Mouse (Mus musculus): ENCODE data around the gene Gadd45g. TPM values are rescaled to one million over a fixed set of nuclear protein-coding genes. Genes with fewer than 3 reads are reported as not detected.

Gadd45g gene
- polyA plus RNA-seq, 1 experiment from 2014 or later = 44.2 TPM

DNA sequence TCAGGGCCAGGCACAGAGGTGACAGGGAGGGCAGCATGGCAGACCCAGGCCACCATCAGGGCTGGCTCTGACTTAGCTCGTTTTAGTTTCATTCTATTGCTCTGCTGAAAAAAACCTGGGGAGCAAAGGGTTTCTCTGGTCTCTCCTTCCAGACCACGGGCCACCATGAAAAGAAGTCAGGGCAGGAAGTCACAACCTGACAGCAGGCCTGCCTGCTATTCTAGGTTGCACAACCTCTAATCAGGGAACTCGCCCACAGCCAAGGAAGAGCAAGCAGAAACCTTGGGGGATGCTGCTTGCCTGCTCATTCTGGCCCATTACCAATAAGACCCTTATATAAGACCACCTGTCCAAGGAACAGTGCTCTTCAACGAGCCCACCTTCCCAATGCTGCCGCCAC is 9.1 kb downstream of the Gadd45g start:
- 77% methylated on average over 5 of the region's 5 CpGs for whole genome bisulfite sequencing

DNA sequence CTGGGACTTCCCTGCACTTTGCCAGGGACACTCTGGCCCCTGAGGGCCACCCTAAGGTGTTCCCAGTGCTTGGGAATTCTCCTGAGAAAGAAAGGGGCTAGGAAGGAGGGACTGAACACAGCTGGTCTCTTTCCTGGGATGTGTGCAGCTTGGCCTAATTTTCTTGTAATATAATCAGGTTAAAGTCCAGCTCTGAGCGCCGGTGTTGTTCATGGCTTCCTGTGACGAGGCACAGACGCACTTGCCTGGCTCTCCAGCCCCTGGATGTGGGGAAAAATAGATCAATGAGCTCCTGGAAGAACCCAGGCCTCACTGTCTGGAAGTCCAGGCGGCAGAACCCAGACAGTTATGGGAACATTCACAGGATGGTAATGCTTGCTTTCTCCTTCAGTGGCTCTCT is 10.7 kb downstream of the Gadd45g start:
- H3K36me3 ChIP-seq (ENCODE audit: control insufficient read depth, insufficient read depth, low read length) = no peaks in the 10 kb centered on the region
- H3K27ac ChIP-seq (ENCODE audit: low read length) = no peak overlapping the region
- H3K4me2 ChIP-seq (ENCODE audit: low read length) = no peak overlapping the region
- no peak for ATAC-seq
- H3K4me1 ChIP-seq (ENCODE audit: control insufficient read depth, insufficient read depth, low read length) = peaks cover 9% of the 10 kb centered on the region
- no peaks in the 10 kb centered on the region for H3K27me3 ChIP-seq (ENCODE audit: control insufficient read depth, insufficient read depth, low read depth, low read length)
- H3K9ac ChIP-seq (ENCODE audit: low read depth, low read length) = no peak overlapping the region
- 72% methylated on average over 5 of the region's 5 CpGs for WGBS
- H3K4me3 ChIP-seq (ENCODE audit: low read depth, low read length) = no peak overlapping the region
- H3K9me3 ChIP-seq (replicated peaks; ENCODE audit: control insufficient read depth, low read length, poor library complexity, severe bottlenecking) = no peaks in the 10 kb centered on the region

More for the DNA sequence above, 9.1 kb downstream of the Gadd45g start:
- no peaks in the 10 kb centered on the region for H3K36me3 ChIP-seq (ENCODE audit: control insufficient read depth, insufficient read depth, low read length)
- H3K27ac ChIP-seq (ENCODE audit: low read length) = no peak overlapping the region
- H3K27me3 ChIP-seq (ENCODE audit: control insufficient read depth, insufficient read depth, low read depth, low read length) = no peaks in the 10 kb centered on the region
- H3K4me3 ChIP-seq (ENCODE audit: low read depth, low read length) = no peak overlapping the region
- no peaks in the 10 kb centered on the region for H3K9me3 ChIP-seq (replicated peaks; ENCODE audit: control insufficient read depth, low read length, poor library complexity, severe bottlenecking)
- H3K9ac ChIP-seq (ENCODE audit: low read depth, low read length) = no peak overlapping the region
- peaks cover 9% of the 10 kb centered on the region for H3K4me1 ChIP-seq (ENCODE audit: control insufficient read depth, insufficient read depth, low read length)
- no peak overlapping the region for H3K4me2 ChIP-seq (ENCODE audit: low read length)
- no peak for ATAC-seq

DNA sequence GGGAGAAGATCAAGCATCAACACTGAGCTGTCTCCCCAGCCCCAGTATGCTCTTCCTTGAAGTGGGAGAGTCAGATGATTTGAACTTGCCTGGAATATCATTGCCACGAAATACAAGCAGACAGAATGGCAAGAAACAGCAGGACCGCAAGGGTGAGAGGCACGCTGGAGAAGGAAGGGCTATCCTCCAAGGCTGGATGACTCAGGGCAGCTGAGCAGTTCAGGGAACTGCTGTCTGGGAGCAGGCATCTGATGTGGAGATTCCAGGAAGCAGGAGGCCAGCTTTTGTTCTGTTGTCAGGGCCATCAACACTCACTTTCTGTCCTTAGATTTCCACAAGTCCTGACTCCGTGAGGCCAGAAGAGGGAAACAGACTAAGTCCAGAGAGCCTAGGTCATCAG is 12.0 kb downstream of the Gadd45g start:
- Histone ChIP-seq H3K36me3 (ENCODE audit: control insufficient read depth, insufficient read depth, low read length) (no peaks in the 10 kb centered on the region), H3K4me1 (ENCODE audit: control insufficient read depth, insufficient read depth, low read length) (peaks cover 5% of the 10 kb centered on the region), H3K27ac (ENCODE audit: low read length) (no peak overlapping the region), H3K4me2 (ENCODE audit: low read length) (no peak overlapping the region), H3K9ac (ENCODE audit: low read depth, low read length) (no peak overlapping the region), H3K9me3 (replicated peaks; ENCODE audit: control insufficient read depth, low read length, poor library complexity, severe bottlenecking) (no peaks in the 10 kb centered on the region), H3K27me3 (ENCODE audit: control insufficient read depth, insufficient read depth, low read depth, low read length) (no peaks in the 10 kb centered on the region; the same call in 1 of the 2 replicates), H3K4me3 (ENCODE audit: low read depth, low read length) (no peak overlapping the region)
- ATAC-seq = no peak
- 54% methylated on average over 4 of the region's 4 CpGs for WGBS

GRCm38 (mm10) chr13:51859174-51859573 is 12.7 kb downstream of the Gadd45g start:
- Histone ChIP-seq H3K27ac (ENCODE audit: low read length) (no peak overlapping the region), H3K9me3 (replicated peaks; ENCODE audit: control insufficient read depth, low read length, poor library complexity, severe bottlenecking) (no peaks in the 10 kb centered on the region), H3K36me3 (ENCODE audit: control insufficient read depth, insufficient read depth, low read length) (no peaks in the 10 kb centered on the region), H3K4me2 (ENCODE audit: low read length) (no peak overlapping the region), H3K4me1 (ENCODE audit: control insufficient read depth, insufficient read depth, low read length) (no peaks in the 10 kb centered on the region), H3K27me3 (ENCODE audit: control insufficient read depth, insufficient read depth, low read depth, low read length) (no peaks in the 10 kb centered on the region; the same call in 1 of the 2 replicates), H3K4me3 (ENCODE audit: low read depth, low read length) (no peak overlapping the region), H3K9ac (ENCODE audit: low read depth, low read length) (no peak overlapping the region)
- no peak for ATAC-seq
- WGBS = 87% methylated on average over 8 of the region's 8 CpGs

DNA sequence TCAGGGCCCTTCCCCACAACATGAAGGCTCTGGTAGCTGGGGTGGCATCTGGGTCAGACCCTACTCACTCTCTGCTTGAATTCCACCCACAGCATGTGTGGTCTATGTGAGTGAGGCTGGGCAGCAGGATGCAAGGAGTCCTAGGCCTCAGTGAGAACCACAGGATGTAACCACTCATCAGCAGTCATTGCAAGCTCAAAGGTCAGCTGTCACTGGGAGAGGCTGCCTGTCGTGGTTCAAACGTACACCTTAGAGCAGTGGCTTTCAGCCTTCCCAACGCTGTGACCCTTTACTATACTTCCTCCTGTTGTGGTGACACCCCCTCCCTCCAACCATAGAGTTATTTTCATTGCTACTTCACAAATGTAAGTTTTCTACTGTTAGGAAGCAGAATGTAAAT is 13.3 kb downstream of the Gadd45g start:
- no peaks in the 10 kb centered on the region; the same call in 1 of the 2 replicates for H3K27me3 ChIP-seq (ENCODE audit: control insufficient read depth, insufficient read depth, low read depth, low read length)
- no peak overlapping the region for H3K4me2 ChIP-seq (ENCODE audit: low read length)
- no peak for ATAC-seq
- no peak overlapping the region for H3K4me3 ChIP-seq (ENCODE audit: low read depth, low read length)
- no peaks in the 10 kb centered on the region for H3K36me3 ChIP-seq (ENCODE audit: control insufficient read depth, insufficient read depth, low read length)
- H3K4me1 ChIP-seq (ENCODE audit: control insufficient read depth, insufficient read depth, low read length) = no peaks in the 10 kb centered on the region
- H3K27ac ChIP-seq (ENCODE audit: low read length) = no peak overlapping the region
- H3K9ac ChIP-seq (ENCODE audit: low read depth, low read length) = no peak overlapping the region
- H3K9me3 ChIP-seq (replicated peaks; ENCODE audit: control insufficient read depth, low read length, poor library complexity, severe bottlenecking) = no peaks in the 10 kb centered on the region
- WGBS = 66% methylated on average over 3 of the region's 3 CpGs

GRCm38 (mm10) chr13:51862750-51863149 is 16.3 kb downstream of the Gadd45g start:
- WGBS = 94% methylated on average over 1 of the region's 1 CpGs
- no peaks in the 10 kb centered on the region for H3K9me3 ChIP-seq (replicated peaks; ENCODE audit: control insufficient read depth, low read length, poor library complexity, severe bottlenecking)
- ATAC-seq = no peak
- H3K4me2 ChIP-seq (ENCODE audit: low read length) = no peak overlapping the region
- H3K27me3 ChIP-seq (ENCODE audit: control insufficient read depth, insufficient read depth, low read depth, low read length) = no peaks in the 10 kb centered on the region; the same call in 1 of the 2 replicates
- no peak overlapping the region for H3K9ac ChIP-seq (ENCODE audit: low read depth, low read length)
- H3K27ac ChIP-seq (ENCODE audit: low read length) = no peak overlapping the region
- H3K4me3 ChIP-seq (ENCODE audit: low read depth, low read length) = no peak overlapping the region
- H3K36me3 ChIP-seq (ENCODE audit: control insufficient read depth, insufficient read depth, low read length) = no peaks in the 10 kb centered on the region
- H3K4me1 ChIP-seq (ENCODE audit: control insufficient read depth, insufficient read depth, low read length) = no peaks in the 10 kb centered on the region

GRCm38 (mm10) chr13:51866151-51866659 is 19.7 kb downstream of the Gadd45g start:
- no peak overlapping the region for H3K4me3 ChIP-seq (ENCODE audit: low read depth, low read length)
- H3K27me3 ChIP-seq (ENCODE audit: control insufficient read depth, insufficient read depth, low read depth, low read length) = no peaks in the 10 kb centered on the region; the same call in 1 of the 2 replicates
- no peak for ATAC-seq
- 78% methylated on average over 11 of the region's 11 CpGs for WGBS
- no peak overlapping the region for H3K9ac ChIP-seq (ENCODE audit: low read depth, low read length)
- H3K36me3 ChIP-seq (ENCODE audit: control insufficient read depth, insufficient read depth, low read length) = no peaks in the 10 kb centered on the region
- no peak overlapping the region for H3K27ac ChIP-seq (ENCODE audit: low read length)
- H3K9me3 ChIP-seq (replicated peaks; ENCODE audit: control insufficient read depth, low read length, poor library complexity, severe bottlenecking) = no peaks in the 10 kb centered on the region
- no peak overlapping the region for H3K4me2 ChIP-seq (ENCODE audit: low read length)
- no peaks in the 10 kb centered on the region for H3K4me1 ChIP-seq (ENCODE audit: control insufficient read depth, insufficient read depth, low read length)

DNA sequence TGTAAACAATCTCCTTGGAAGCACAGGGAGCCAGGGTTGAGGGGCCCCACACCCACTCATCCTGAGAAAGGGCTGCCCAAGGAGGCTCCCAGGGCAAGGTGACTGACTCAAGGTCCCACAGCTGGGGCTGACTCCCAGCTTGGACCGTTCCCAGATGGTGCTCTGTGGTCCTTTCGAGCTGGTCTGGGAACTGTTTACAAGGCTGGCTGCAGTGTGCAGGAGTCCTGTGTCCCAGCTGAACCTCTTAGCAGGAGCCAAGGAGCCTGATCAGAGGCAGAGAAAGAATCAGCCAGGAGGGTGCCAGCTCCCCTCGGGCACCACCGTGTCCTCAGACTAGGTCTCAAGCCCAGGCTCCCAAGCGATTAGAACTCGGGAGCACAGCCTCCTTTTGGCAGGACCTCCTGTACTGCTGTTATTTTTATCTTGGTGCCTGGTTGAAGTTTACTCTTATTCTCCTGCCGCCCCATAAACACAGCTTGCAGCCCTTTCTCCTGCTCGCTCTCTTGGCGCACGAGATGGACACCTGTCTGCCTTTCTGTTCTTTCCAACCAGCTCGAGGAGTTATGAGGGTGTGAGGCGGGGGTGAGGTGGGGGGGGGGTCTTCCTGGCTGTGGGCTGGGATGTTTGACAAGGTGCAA is 22.1 kb downstream of the Gadd45g start:
- 44% methylated on average over 12 of the region's 12 CpGs for WGBS
- H3K27me3 ChIP-seq (ENCODE audit: control insufficient read depth, insufficient read depth, low read depth, low read length) = no peaks in the 10 kb centered on the region
- ATAC-seq = no peak
- H3K4me2 ChIP-seq (ENCODE audit: low read length) = no peak overlapping the region
- no peak overlapping the region for H3K4me3 ChIP-seq (ENCODE audit: low read depth, low read length)
- no peaks in the 10 kb centered on the region for H3K4me1 ChIP-seq (ENCODE audit: control insufficient read depth, insufficient read depth, low read length)
- no peak overlapping the region for H3K27ac ChIP-seq (ENCODE audit: low read length)
- H3K9ac ChIP-seq (ENCODE audit: low read depth, low read length) = no peak overlapping the region
- H3K36me3 ChIP-seq (ENCODE audit: control insufficient read depth, insufficient read depth, low read length) = no peaks in the 10 kb centered on the region
- no peaks in the 10 kb centered on the region for H3K9me3 ChIP-seq (replicated peaks; ENCODE audit: control insufficient read depth, low read length, poor library complexity, severe bottlenecking)

- H3K27ac ChIP-seq (ENCODE audit: low read length) = no peak overlapping the region
- H3K9me3 ChIP-seq (replicated peaks; ENCODE audit: control insufficient read depth, low read length, poor library complexity, severe bottlenecking) = no peaks in the 10 kb centered on the region
- H3K9ac ChIP-seq (ENCODE audit: low read depth, low read length) = no peak overlapping the region
- no peak overlapping the region for H3K4me2 ChIP-seq (ENCODE audit: low read length)
- H3K4me3 ChIP-seq (ENCODE audit: low read depth, low read length) = no peak overlapping the region
- 64% methylated on average over 9 of the region's 9 CpGs for WGBS
- H3K4me1 ChIP-seq (ENCODE audit: control insufficient read depth, insufficient read depth, low read length) = no peaks in the 10 kb centered on the region
- no peaks in the 10 kb centered on the region for H3K36me3 ChIP-seq (ENCODE audit: control insufficient read depth, insufficient read depth, low read length)
- no peaks in the 10 kb centered on the region for H3K27me3 ChIP-seq (ENCODE audit: control insufficient read depth, insufficient read depth, low read depth, low read length)
- no peak for ATAC-seq
Observed at GRCm38 (mm10) chr13:51869129-51869491, 22.6 kb downstream of the Gadd45g start.
